Mouse (Mus musculus): ENCODE results near the gene Foxk1. TPM values are rescaled to one million over a fixed set of nuclear protein-coding genes. Genes with fewer than 3 reads are reported as not detected.

Gene Foxk1
- total and polyA plus RNA-seq, 2 experiments from 2014 or later, result 1.8 to 9.5 TPM

GRCm38 (mm10) chr5:142458791-142459557, 57.7 kb downstream of the Foxk1 start:
- peaks cover 47% of the 10 kb centered on the region for H3K36me3 ChIP-seq (replicated peaks; ENCODE audit: control insufficient read depth, insufficient read depth, low read length)
- no peaks in the 10 kb centered on the region for H3K27me3 ChIP-seq (ENCODE audit: control insufficient read depth, insufficient read depth, low read length)
- H3K4me1 ChIP-seq (ENCODE audit: control insufficient read depth, insufficient read depth), result peaks cover 7% of the 10 kb centered on the region; the same call in 1 of the 2 replicates
- no peaks in the 10 kb centered on the region for H3K9me3 ChIP-seq (replicated peaks; ENCODE audit: control insufficient read depth, low read length)
- H3K9ac ChIP-seq (replicated peaks; ENCODE audit: low read depth, low read length), result no peak overlapping the region
- ATAC-seq (ENCODE audit: insufficient read depth, low read depth) (no peak), DNase-seq (ENCODE audit: low spot score) (no peak)
- no peak overlapping the region for H3K4me2 ChIP-seq (ENCODE audit: low read depth, low read length)
- TF ChIP-seq CTCF (IDR thresholded peaks at IDR 0.05; ENCODE audit: low read depth) (no peak), EP300 (IDR thresholded peaks at IDR 0.05; ENCODE audit: low read depth) (no peak)
- WGBS, result 86% methylated on average over 17 of the region's 17 CpGs
- H3K27ac ChIP-seq (ENCODE audit: low read depth), result no peak overlapping the region
- H3K4me3 ChIP-seq (ENCODE audit: low read depth, low read length), result no peak overlapping the region

- WGBS, result 79% methylated on average over 5 of the region's 5 CpGs
- H3K9me3 ChIP-seq (replicated peaks; ENCODE audit: control insufficient read depth, low read length), result no peaks in the 10 kb centered on the region
- H3K36me3 ChIP-seq (replicated peaks; ENCODE audit: control insufficient read depth, insufficient read depth, low read length), result peaks cover 40% of the 10 kb centered on the region
- peaks cover 13% of the 10 kb centered on the region; the same call in 1 of the 2 replicates for H3K4me1 ChIP-seq (ENCODE audit: control insufficient read depth, insufficient read depth)
- no peak overlapping the region for H3K27ac ChIP-seq (ENCODE audit: low read depth)
- H3K9ac ChIP-seq (replicated peaks; ENCODE audit: low read depth, low read length), result no peak overlapping the region
- H3K27me3 ChIP-seq (ENCODE audit: control insufficient read depth, insufficient read depth, low read length), result no peaks in the 10 kb centered on the region
- H3K4me2 ChIP-seq (ENCODE audit: low read depth, low read length), result no peak overlapping the region
- H3K4me3 ChIP-seq (ENCODE audit: low read depth, low read length), result no peak overlapping the region
- ATAC-seq (ENCODE audit: insufficient read depth, low read depth), result no peak
- DNase-seq (ENCODE audit: low spot score), result no peak
- TF ChIP-seq CTCF (IDR thresholded peaks at IDR 0.05; ENCODE audit: low read depth) (no peak), EP300 (IDR thresholded peaks at IDR 0.05; ENCODE audit: low read depth) (no peak)
Measured at GRCm38 (mm10) chr5:142459834-142460233, 58.5 kb downstream of the Foxk1 start.

GRCm38 (mm10) chr5:142461942-142462640, 60.8 kb downstream of the Foxk1 start:
- no peak for DNase-seq (ENCODE audit: low spot score)
- Histone ChIP-seq H3K4me3 (ENCODE audit: low read depth, low read length) (no peak overlapping the region), H3K27ac (ENCODE audit: low read depth) (no peak overlapping the region), H3K4me2 (ENCODE audit: low read depth, low read length) (no peak overlapping the region), H3K27me3 (ENCODE audit: control insufficient read depth, insufficient read depth, low read length) (no peaks in the 10 kb centered on the region), H3K36me3 (replicated peaks; ENCODE audit: control insufficient read depth, insufficient read depth, low read length) (peaks cover 19% of the 10 kb centered on the region), H3K9ac (replicated peaks; ENCODE audit: low read depth, low read length) (no peak overlapping the region), H3K4me1 (ENCODE audit: control insufficient read depth, insufficient read depth) (peaks cover 14% of the 10 kb centered on the region; the same call in 1 of the 2 replicates), H3K9me3 (replicated peaks; ENCODE audit: control insufficient read depth, low read length) (no peaks in the 10 kb centered on the region)
- TF ChIP-seq CTCF (IDR thresholded peaks at IDR 0.05; ENCODE audit: low read depth), result no peak
- TF ChIP-seq EP300 (IDR thresholded peaks at IDR 0.05; ENCODE audit: low read depth), result no peak
- ATAC-seq (ENCODE audit: insufficient read depth, low read depth), result no peak
- WGBS, result 96% methylated on average over 7 of the region's 7 CpGs

- H3K4me1 ChIP-seq (ENCODE audit: control insufficient read depth, insufficient read depth), result peaks cover 9% of the 10 kb centered on the region; the same call in 1 of the 2 replicates
- no peak overlapping the region for H3K9ac ChIP-seq (replicated peaks; ENCODE audit: low read depth, low read length)
- H3K27ac ChIP-seq (ENCODE audit: low read depth), result peak overlapping the region; percentile 9; the same call in 1 of the 2 replicates
- TF ChIP-seq CTCF (IDR thresholded peaks at IDR 0.05; ENCODE audit: low read depth) (no peak), EP300 (IDR thresholded peaks at IDR 0.05; ENCODE audit: low read depth) (no peak)
- no peak overlapping the region for H3K4me3 ChIP-seq (ENCODE audit: low read depth, low read length)
- ATAC-seq (ENCODE audit: insufficient read depth, low read depth), result no peak
- H3K9me3 ChIP-seq (replicated peaks; ENCODE audit: control insufficient read depth, low read length), result no peaks in the 10 kb centered on the region
- peaks cover 14% of the 10 kb centered on the region for H3K36me3 ChIP-seq (replicated peaks; ENCODE audit: control insufficient read depth, insufficient read depth, low read length)
- H3K27me3 ChIP-seq (ENCODE audit: control insufficient read depth, insufficient read depth, low read length), result no peaks in the 10 kb centered on the region
- no peak for DNase-seq (ENCODE audit: low spot score)
- no peak overlapping the region for H3K4me2 ChIP-seq (ENCODE audit: low read depth, low read length)
- 89% methylated on average over 2 of the region's 2 CpGs for WGBS
Measured at GRCm38 (mm10) chr5:142462641-142462948, 61.3 kb downstream of the Foxk1 start.

GRCm38 (mm10) chr5:142463011-142463410, 61.7 kb downstream of the Foxk1 start:
- Histone ChIP-seq H3K9ac (replicated peaks; ENCODE audit: low read depth, low read length) (no peak overlapping the region), H3K9me3 (replicated peaks; ENCODE audit: control insufficient read depth, low read length) (no peaks in the 10 kb centered on the region), H3K27ac (ENCODE audit: low read depth) (peak overlapping the region; percentile 84), H3K4me3 (ENCODE audit: low read depth, low read length) (0 out of 2 replicates have a peak overlapping the region, but pooled peaks have one; percentile 85), H3K36me3 (replicated peaks; ENCODE audit: control insufficient read depth, insufficient read depth, low read length) (peaks cover 10% of the 10 kb centered on the region), H3K4me2 (ENCODE audit: low read depth, low read length) (peak overlapping the region; percentile 96), H3K27me3 (ENCODE audit: control insufficient read depth, insufficient read depth, low read length) (no peaks in the 10 kb centered on the region), H3K4me1 (ENCODE audit: control insufficient read depth, insufficient read depth) (peaks cover 9% of the 10 kb centered on the region; the same call in 1 of the 2 replicates)
- no peak for TF ChIP-seq EP300 (IDR thresholded peaks at IDR 0.05; ENCODE audit: low read depth)
- no peak for TF ChIP-seq CTCF (IDR thresholded peaks at IDR 0.05; ENCODE audit: low read depth)
- ATAC-seq (ENCODE audit: insufficient read depth, low read depth), result no peak
- 79% methylated on average over 6 of the region's 6 CpGs for WGBS
- no peak for DNase-seq (ENCODE audit: low spot score)
